Mouse (Mus musculus): ENCODE results near the gene Palm.
"Not testable (repeated sequence)": the region's sequence is repeated elsewhere in the genome, so short reads cannot be mapped to it uniquely, and the experiment has no call there.

Palm gene

GRCm38 (mm10) chr10:79793051-79793737 lies at the start of gene Palm:
Gene Palm, plus strand, starts transcription at chr10:79793572.
- peak; percentile 83 to 86 for DNase-seq (ENCODE audit: low spot score in 2 of 2)

- no peak for DNase-seq (ENCODE audit: low spot score in 2 of 2)
These were observed 49.6 kb upstream of the Palm start for GRCm38 (mm10) chr10:79743650-79744365.

GRCm38 (mm10) chr10:79745411-79745810 lies 48.0 kb upstream of the Palm start:
- no peak for DNase-seq (ENCODE audit: low spot score in 2 of 2)

DNA sequence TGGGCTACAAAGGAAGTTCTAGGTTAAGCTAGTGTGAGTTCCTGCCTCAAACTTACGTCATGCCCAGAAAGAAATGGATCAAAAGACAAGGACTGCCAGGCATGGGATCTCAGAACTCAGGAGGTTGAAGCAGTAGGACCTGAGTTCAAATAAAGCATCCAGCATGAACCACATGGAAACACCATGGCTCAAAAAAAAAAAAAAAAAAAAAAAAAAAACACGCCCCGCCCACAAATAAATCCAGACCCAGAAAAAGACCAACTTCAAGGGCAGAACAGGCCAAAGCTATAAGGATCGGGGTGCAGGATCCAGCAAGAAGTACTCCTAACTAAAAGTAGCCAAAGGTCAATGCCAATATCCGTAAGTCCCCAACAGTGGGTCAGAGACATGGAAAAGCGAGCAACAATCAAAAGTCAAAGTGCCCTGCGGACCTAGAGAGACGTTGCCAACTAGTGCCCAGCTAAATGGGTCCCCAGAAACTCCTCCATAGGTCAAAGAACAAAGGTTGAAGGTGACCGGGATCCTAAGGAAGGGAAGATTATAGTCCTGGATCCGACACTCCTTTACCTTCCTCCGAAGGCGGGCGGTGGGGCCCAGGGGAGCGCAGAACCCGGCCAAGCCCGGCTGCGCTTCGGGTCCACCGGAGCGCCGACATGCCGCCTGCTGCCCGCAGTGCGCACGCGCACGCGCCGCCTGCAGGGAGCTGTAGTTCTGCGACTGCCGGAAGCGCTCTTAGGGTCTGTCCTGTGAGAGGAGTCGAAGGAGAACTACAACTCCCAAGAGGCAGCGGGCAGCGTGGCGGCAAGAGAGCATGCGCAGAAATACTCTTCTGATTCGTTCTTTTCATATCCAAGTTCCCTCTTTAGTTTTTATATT lies 47.2 kb upstream of the Palm start, which contains the start of gene Polrmt:
Polrmt (minus strand) TSS at position 684 of the 876 bp plus-strand sequence.
- peak; percentile 97 to 98 for DNase-seq (ENCODE audit: low spot score in 2 of 2)

DNA sequence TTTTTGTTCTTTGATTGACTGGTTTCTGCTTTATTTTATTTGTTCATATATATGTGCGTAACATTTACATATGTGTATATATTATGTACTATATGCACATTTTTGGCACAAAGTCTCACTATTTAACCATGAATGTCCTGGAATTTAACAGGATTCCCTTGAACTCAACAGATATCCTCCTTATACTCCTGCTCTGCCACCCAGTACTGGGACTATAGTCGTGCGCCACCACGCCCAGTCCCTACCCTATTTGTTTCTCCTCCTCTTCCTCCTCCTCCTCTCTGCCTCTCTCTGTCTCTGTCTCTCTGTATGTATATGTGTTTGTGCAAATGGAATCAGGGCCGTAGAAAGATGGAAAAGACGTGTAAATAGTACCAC lies 46.6 kb upstream of the Palm start:
- DNase-seq (ENCODE audit: low spot score in 2 of 2) = no peak

GRCm38 (mm10) chr10:79748496-79748895 lies 44.9 kb upstream of the Palm start:
- DNase-seq (ENCODE audit: low spot score in 2 of 2) = no peak

GRCm38 (mm10) chr10:79754856-79755516 lies 38.4 kb upstream of the Palm start, which contains the start of gene Fgf22:
Gene Fgf22, plus strand, starts transcription at chr10:79755076.
- peak; percentile 74 to 83 for DNase-seq (ENCODE audit: low spot score in 2 of 2)

- no peak for DNase-seq (ENCODE audit: low spot score in 2 of 2)
These were observed 37.5 kb upstream of the Palm start for GRCm38 (mm10) chr10:79755854-79756253.

DNA sequence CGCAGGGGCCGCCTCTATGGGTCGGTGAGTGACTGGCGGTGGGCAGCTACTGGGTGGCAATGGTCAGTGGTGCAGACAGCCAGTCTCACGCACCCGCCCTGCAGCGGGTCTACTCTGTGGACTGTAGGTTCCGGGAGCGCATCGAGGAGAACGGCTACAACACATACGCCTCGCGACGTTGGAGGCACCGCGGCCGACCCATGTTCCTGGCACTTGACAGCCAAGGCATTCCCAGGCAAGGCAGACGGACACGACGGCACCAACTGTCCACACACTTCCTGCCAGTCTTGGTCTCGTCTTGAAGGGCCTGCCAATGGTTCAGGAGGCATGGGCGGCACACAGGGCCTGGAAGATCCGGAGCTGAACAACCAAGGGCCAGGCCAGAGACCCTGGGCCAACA lies 36.7 kb upstream of the Palm start:
- no peak for DNase-seq (ENCODE audit: low spot score in 2 of 2)

DNA sequence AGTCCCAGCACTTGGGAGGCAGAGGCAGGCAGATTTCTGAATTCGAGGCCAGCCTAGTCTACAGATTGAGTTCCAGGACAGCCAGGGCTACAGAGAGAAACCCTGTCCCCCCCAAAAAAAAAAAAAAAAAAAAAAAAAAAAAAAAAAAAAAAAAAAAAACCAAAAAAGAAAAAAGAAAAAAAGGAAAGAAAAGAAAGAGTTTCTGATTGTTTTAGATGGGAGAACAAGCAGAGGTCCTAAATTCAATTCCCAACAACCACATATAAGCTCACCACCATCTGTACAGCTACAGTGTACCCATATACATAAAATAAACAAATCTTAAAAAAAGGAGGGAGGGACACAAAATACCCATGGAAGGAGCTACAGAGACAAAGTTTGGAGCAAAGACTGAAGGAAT lies 33.7 kb upstream of the Palm start:
- not testable (repeated sequence) for DNase-seq (ENCODE audit: low spot score in 2 of 2)

DNA sequence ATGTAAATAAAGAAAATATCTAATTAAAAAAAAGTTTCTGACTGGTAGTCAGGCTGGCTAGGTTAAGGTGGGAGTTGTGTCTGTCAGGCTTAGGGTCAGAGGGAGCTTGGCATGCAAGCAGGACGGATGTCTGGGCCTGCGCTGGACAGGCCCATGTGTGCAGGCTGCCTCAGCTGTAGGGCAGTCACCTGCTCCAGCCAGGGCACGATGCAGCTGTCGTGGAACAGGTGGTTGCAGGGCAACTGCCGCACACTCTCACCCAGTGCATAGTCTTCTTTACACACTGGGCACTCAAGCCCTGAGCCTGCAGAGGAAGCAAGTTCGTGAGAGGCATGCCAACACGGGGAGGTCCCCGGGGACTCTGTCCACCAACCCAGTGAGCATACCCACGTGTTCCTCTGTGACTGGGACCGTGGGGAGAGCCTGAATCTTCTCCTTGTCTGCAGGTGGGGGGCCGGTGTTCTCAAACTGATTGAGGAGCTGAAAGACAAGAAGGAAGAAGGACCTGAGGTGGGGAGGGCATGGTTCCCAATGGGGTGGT lies 32.7 kb upstream of the Palm start:
- DNase-seq (ENCODE audit: low spot score in 2 of 2) = no peak

- no peak for DNase-seq (ENCODE audit: low spot score in 2 of 2)
These were observed 30.5 kb upstream of the Palm start for GRCm38 (mm10) chr10:79762875-79763274.

DNA sequence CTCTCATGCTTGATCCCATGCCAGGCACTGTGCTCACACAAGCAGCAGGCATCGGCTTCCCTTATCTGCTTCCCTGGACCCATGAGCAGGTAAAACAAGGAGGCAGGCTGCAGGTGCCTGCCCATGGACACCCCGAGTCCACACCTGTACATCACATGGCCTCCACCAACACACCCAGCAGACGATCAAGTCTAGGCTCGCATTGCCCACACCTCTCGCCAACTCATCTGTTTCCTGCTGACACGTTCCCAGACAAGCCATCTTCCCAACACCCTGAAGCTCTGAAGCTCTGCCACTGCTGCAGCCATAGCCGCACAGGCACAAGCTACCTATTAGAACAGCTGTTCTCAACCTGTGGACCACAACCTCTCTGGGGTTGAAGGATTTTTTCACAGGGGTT lies 29.1 kb upstream of the Palm start:
- no peak for DNase-seq (ENCODE audit: low spot score in 2 of 2)

DNA sequence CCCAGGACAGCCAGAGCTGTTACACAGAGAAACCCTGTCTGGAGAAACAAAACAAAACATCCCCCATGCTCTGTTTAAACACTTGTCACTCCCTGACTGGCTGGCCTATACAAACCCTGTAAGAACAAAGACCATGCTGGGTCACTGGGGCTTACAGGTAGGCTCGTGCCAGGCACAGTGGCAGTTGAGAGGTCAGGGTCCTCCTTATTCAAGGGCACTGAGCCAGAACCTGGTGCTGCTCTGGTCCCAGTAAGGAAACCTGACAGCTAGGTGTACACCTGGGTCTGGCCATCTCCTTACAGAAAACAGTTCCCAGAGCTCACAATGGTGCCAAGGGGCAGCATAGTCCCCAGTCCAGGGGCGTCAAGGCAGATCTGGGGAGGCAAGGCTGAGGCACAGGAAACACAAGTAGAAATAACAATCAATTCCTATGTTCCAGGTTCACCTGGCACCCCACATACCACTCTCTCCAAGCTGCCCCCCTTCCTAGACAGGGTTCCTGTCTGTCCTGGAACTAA lies 28.1 kb upstream of the Palm start:
- DNase-seq (ENCODE audit: low spot score in 2 of 2) = no peak

DNA sequence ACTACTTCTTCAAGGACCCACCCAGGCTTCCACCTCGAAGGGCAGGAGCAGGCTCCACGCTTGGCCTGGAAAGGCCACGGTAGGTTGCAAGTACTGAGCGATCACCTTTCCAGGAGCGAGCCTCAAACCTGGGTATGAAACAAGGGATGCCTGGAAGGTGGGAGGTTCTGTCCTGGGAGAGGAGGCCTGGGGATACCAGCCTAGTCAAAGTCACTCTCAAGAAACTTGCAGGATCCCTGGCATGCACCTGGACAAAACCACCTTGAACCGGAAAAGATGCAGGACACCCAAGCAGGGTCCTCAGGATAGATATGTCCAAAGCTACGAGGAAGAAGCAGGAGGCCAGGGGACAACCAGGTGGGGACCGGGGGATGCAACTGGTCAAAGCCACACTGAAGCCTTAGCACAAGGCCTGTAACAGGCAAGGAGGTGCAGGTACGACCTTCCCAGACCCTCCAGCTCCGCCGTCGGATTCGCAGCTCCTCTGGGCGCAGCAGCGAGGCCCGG lies 27.3 kb upstream of the Palm start:
- no peak for DNase-seq (ENCODE audit: low spot score in 2 of 2)

GRCm38 (mm10) chr10:79766508-79767325 lies 26.7 kb upstream of the Palm start, which contains the start of gene Rnf126:
Gene Rnf126, minus strand, starts transcription at chr10:79766952.
- DNase-seq (ENCODE audit: low spot score in 2 of 2) = peak; percentile 98 to 99

GRCm38 (mm10) chr10:79767372-79768244 lies 25.8 kb upstream of the Palm start:
- peak; percentile 96 to 98 for DNase-seq (ENCODE audit: low spot score in 2 of 2)

DNA sequence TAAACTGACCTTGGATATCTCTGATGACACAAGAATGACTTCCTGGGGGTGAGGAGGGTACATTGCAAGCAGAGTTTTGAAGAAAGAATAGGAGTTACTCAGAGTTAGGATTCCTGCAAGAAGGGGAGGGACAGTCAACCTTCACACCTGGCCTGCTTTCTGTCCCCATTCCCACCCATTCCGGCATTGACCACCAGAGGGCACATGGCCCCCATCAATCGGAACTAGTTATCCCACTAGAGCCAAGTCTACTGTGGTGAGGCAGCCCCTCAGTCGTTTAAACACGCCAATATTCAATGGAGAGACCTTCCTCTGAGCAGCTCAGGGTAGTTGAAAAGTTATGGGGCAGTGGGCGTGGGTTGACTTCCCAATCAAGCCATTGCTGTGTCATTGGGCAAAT lies 25.0 kb upstream of the Palm start:
- DNase-seq (ENCODE audit: low spot score in 2 of 2) = peak; percentile 83 to 88

DNA sequence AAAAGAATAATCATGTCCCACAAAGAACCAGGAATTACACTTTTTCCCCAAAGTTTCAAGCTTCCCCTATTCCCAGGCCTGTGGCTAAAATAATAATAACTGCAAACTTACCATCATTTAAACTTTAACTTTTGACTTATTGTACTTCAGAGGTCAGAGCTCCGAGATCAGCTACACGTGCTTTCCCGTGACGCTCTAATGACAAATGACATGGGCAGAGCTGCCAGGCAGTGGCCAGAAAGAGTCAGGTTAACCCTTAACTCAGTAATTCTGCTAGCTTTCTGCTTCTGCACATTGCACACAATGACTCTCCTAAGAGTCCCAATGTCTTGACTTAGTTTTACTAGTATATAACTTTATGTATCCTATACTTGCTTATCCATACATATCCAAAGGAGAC lies 24.0 kb upstream of the Palm start:
- DNase-seq (ENCODE audit: low spot score in 2 of 2) = no peak

Data from right cerebral cortex, adult 2 months (tissue).